Mouse (Mus musculus): ENCODE measurements around the gene 1700066M21Rik. TPM values are rescaled to one million over a fixed set of nuclear protein-coding genes. Genes with fewer than 3 reads are reported as not detected.

1700066M21Rik gene
- polyA plus RNA-seq, 1 experiment from 2014 or later, result 21.4 TPM

Other genes with a start within 250 kb of the 1700066M21Rik start
- 16.1 and 17.5 TPM in 2 replicates for gene Maip1, start 28.7 kb downstream of the 1700066M21Rik start, polyA plus RNA-seq (2014; fragmentation: Nextera tagmentation; extraction: Ambion mirVana)
- gene Tyw5, start 29.5 kb downstream of the 1700066M21Rik start, polyA plus RNA-seq (2014; fragmentation: Nextera tagmentation; extraction: Ambion mirVana), result 19.8 and 23.8 TPM in 2 replicates